Mouse (Mus musculus) forebrain, embryonic 13.5 days (tissue): ENCODE data around the gene Bcl6. TPM values are rescaled to one million over a fixed set of nuclear protein-coding genes. Genes with fewer than 3 reads are reported as not detected.
A peak's percentile ranks its signal among the peaks of the same experiment; 100 is the strongest.

ENCODE experiments used
- ATAC-seq: fragments of 200-750 bp; cut with Nextera tagmentation; 2 replicates; pipeline ENCODE4 v1.8.0; 2017
- H3K27ac ChIP-seq: fragments of 300-500 bp; sonication (generic); 2 replicates; pipeline ENCODE4 v1.5.1; 2015; ENCODE audit warnings: inconsistent platforms, mild to moderate bottlenecking, moderate library complexity
- H3K27me3 ChIP-seq: fragments of 300-500 bp; sonication (generic); 2 replicates; pipeline ENCODE4 v1.6.1; 2015; ENCODE audit warnings: mild to moderate bottlenecking, inconsistent platforms
- H3K36me3 ChIP-seq: fragments of 300-500 bp; sonication (generic); 2 replicates; pipeline ENCODE4 v1.6.1; 2015; ENCODE audit warnings: mild to moderate bottlenecking, inconsistent platforms; ENCODE audit not compliant: poor library complexity, severe bottlenecking
- H3K4me1 ChIP-seq: fragments of 300-500 bp; sonication (generic); 2 replicates; pipeline ENCODE4 v1.6.1; 2015; ENCODE audit warnings: inconsistent platforms
- H3K4me2 ChIP-seq: fragments of 300-500 bp; sonication (generic); 2 replicates; pipeline ENCODE4 v1.6.1; 2015; ENCODE audit warnings: inconsistent platforms, mild to moderate bottlenecking, moderate library complexity
- H3K4me3 ChIP-seq: fragments of 300-500 bp; sonication (generic); 2 replicates; pipeline ENCODE4 v1.5.1; 2015; ENCODE audit warnings: mild to moderate bottlenecking, inconsistent platforms
- H3K9ac ChIP-seq: fragments of 300-500 bp; sonication (generic); 2 replicates; pipeline ENCODE4 v1.6.1; 2015; ENCODE audit warnings: mild to moderate bottlenecking, inconsistent platforms
- H3K9me3 ChIP-seq: fragments of 300-500 bp; sonication (generic); replicated peaks from 2 replicates; pipeline ENCODE4 v1.6.1; 2016; ENCODE audit warnings: inconsistent platforms
- WGBS: fragments of 180-500 bp; shearing (Covaris S2); methylation state at CpG from one replicate; pipeline ENCODE4 v1.1.7; 2015; 5-methylcytosine and 5-hydroxymethylcytosine counted together
- polyA plus RNA-seq: library from polyadenylated mRNA; unstranded; fragments of >200 nt; fragmentation: Nextera tagmentation; extraction: Ambion mirVana; gene quantifications from 2 replicates; pipeline ENCODE4 v1.2.1, GENCODE M21; 2015

Bcl6 gene
- 0.81 and 0.84 TPM in 2 replicates for polyA plus RNA-seq

DNA sequence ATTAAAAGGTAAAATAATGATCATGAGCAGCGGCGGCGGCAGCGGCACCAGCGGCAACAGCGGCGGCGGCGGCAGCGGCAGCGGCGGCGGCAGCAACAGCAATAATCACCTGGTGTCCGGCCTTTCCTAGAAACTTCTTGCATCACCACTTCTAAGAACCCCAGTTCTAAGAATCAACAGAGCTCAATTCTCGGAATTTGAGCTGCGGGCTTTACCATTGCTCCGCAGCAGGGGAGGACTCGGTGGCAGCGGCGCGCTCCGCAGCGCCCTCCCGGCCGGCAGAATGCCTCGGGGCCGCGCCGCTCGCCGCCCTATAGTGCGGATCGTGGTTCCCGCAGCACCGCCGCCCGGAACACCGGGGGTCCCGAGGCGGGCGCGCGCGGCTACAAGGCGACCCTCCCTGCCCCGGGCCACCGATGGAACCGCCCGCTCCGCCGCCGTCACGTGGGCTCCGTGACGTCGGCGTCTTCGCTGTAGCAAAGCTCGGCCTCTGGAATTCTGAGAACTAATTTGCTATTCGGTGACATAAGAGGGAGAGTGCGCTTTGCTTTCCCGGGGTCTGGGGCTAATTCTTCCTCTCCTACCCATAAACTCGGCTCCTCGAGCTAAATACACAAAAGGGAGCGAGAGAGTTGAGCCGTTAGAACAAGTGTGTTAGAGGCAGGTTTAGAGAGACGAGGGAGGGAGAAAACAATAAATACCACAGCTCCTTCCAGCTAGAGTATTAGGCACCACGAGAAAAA is at the start of gene Bcl6, which contains the start of gene Gm37419:
Gene Bcl6 (minus strand): TSS at position 387 of the 743 bp plus-strand sequence.
Gene Gm37419 (plus strand): TSS at position 17 of the 743 bp plus-strand sequence.
- Histone ChIP-seq H3K4me2 (peak within 1 kb of the TSS; percentile 88), H3K4me3 (peak within 1 kb of the TSS; percentile 74), H3K4me1 (peaks cover 49% of the 10 kb centered on the region), H3K9me3 (no peaks in the 10 kb centered on the region), H3K27me3 (peaks cover 27% of the 10 kb centered on the region), H3K36me3 (no peaks in the 10 kb centered on the region), H3K9ac (peak within 1 kb of the TSS; percentile 91), H3K27ac (peak within 1 kb of the TSS; percentile 98)
- WGBS: under 1% methylated on average over 68 of the region's 68 CpGs
- peak; percentile 90 for ATAC-seq

DNA sequence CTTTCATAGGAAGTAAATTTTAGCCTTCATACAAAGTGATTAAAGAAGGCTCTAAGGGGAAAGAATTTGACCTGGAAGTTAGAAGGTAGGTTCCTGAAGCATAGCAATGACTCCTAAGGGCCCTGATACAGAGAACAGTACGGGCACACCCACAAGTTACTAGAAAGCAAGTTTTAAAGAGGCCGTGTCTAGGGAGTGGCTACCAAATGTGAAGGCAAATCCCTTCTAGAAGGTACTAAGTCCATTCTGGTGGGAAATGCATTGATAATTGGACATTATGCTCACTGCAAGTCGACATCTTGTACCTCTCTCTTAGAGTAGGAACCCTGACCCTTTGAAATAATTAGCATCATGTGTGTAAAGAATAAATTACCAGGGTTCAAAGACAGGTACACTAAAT is 47.7 kb upstream of the Bcl6 start:
- Histone ChIP-seq H3K27ac (no peak overlapping the region), H3K4me1 (no peaks in the 10 kb centered on the region), H3K9me3 (no peaks in the 10 kb centered on the region), H3K27me3 (no peaks in the 10 kb centered on the region), H3K36me3 (no peaks in the 10 kb centered on the region), H3K4me3 (no peak overlapping the region), H3K4me2 (no peak overlapping the region), H3K9ac (no peak overlapping the region)
- WGBS: 94% methylated on average over 3 of the region's 3 CpGs
- ATAC-seq: no peak

DNA sequence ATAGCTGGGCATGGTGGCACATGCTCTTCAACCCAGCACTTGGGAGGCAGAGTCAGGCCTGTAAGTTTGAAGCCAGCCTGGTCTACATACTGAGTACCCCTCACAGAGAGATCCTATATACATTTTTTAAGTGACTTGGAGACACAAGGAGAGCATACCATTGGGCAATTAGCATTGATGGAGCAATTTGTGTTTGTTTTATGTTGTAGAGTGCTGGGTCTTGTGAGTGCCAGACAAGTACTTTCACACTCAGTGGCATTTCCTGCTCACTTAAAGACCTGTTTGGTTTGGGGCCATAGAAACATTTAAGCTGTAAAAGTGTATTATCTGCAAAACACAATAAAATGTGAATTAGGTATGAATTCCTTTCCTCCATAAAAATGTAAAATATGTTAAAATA is 47.1 kb upstream of the Bcl6 start:
- no peak overlapping the region for H3K9ac ChIP-seq
- H3K27ac ChIP-seq: no peak overlapping the region
- H3K36me3 ChIP-seq: no peaks in the 10 kb centered on the region
- ATAC-seq: no peak
- H3K4me3 ChIP-seq: no peak overlapping the region
- H3K4me2 ChIP-seq: no peak overlapping the region
- H3K27me3 ChIP-seq: no peaks in the 10 kb centered on the region
- H3K9me3 ChIP-seq: no peaks in the 10 kb centered on the region
- no peaks in the 10 kb centered on the region for H3K4me1 ChIP-seq

DNA sequence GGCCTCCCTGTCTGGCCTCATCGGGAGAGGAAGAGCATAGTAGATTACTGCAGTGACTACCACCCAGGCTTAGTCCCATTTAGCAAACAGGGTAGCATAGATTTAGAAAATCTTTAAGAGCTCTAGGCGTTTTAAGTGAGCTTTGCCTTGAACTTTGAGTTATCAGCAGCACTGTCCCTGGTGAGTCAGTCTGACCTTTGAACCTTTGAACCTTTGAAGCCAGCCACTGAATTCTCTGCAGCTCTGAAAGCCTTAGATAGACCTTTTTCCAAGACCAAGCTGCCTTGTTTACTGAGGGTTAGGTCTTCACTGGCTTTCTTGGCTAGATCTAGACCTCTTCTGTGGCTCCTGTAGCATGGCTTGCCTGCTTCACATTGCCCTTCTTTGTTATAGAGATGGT is 45.8 kb upstream of the Bcl6 start:
- Histone ChIP-seq H3K4me2 (no peak overlapping the region), H3K27ac (no peak overlapping the region), H3K36me3 (no peaks in the 10 kb centered on the region), H3K9me3 (no peaks in the 10 kb centered on the region), H3K27me3 (no peaks in the 10 kb centered on the region), H3K4me1 (no peaks in the 10 kb centered on the region), H3K4me3 (no peak overlapping the region), H3K9ac (no peak overlapping the region)
- no peak for ATAC-seq
- 71% methylated on average over 2 of the region's 2 CpGs for WGBS

DNA sequence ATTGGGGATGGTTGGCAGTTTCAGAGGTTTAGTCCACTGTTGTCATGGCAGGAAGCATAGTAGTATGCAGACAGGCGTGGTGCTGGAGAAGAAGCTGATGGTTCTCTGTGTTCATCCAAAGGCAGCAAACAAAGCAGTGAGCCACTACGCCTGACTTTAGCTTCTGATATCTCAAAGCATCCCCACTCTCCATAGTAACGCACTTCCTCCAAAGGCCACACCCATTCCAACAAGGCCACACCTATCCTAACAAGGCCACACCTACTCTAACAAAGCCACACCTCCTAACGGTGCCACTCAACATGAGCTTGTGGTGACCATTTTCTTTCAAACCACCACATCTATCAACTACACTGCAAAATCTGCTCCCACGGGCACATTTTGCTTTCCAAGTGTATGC is 44.6 kb upstream of the Bcl6 start:
- Histone ChIP-seq H3K9me3 (no peaks in the 10 kb centered on the region), H3K4me1 (no peaks in the 10 kb centered on the region), H3K9ac (no peak overlapping the region), H3K4me2 (no peak overlapping the region), H3K36me3 (no peaks in the 10 kb centered on the region), H3K27ac (no peak overlapping the region), H3K27me3 (no peaks in the 10 kb centered on the region), H3K4me3 (no peak overlapping the region)
- no peak for ATAC-seq
- 94% methylated on average over 5 of the region's 5 CpGs for WGBS

DNA sequence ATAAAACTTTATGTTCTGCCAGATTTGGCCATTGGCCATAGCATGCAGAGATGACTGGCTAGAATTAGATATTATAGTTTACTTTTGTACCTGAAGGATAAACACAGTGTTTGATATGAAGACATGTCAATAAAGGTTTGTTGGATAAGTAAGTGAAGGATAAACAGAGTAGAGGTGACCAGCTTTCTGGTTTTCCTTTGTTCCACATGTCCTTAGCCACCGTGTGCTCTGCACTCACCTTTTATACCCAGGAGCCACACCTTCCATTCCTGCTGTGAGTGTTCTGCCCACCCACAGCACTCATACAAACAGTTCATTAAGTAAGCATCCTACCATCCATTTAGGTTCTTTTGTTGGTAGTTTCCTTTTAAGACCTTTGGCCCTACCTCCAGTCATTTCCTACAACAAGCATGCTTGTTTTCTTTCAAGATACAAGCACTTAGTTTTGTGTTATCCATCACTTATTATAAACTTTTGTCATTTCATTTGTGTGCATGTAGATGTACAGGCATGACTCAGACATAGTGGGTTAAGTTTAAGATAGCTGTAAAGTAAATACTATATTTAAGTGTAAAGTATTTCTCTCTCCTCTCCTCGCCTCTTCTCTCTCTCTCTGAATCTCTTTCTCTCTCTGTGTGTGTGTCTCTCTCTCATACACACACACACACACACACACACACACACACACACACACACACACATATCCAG is 41.5 kb upstream of the Bcl6 start:
- WGBS: 43% methylated on average over 2 of the region's 2 CpGs
- ATAC-seq: no peak
- Histone ChIP-seq H3K4me1 (peaks cover 3% of the 10 kb centered on the region; the same call in 1 of the 2 replicates), H3K27ac (no peak overlapping the region), H3K4me2 (no peak overlapping the region), H3K36me3 (no peaks in the 10 kb centered on the region), H3K4me3 (no peak overlapping the region), H3K9me3 (no peaks in the 10 kb centered on the region), H3K9ac (no peak overlapping the region), H3K27me3 (no peaks in the 10 kb centered on the region)

DNA sequence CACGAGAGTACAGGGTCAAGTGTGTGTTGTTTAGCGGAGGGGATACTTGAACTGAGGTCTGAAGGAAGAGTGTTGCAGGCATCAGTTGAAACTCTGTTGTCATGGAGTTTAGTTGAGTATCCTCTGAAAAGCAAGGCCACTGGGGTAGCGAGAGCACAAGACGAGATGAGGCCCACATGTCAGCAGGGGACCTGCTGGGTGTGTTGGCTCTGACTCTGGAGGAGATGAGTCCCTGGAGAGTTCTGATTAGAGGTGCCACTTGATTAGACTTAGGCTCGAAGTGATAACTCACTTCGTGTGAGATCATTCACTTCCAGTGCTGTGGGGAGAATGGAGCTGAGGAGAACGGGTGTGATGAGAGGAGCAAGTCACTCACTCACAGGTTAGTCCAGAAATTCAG is 36.8 kb upstream of the Bcl6 start:
- H3K4me3 ChIP-seq: no peak overlapping the region
- no peak for ATAC-seq
- peaks cover 3% of the 10 kb centered on the region; the same call in 1 of the 2 replicates for H3K4me1 ChIP-seq
- no peak overlapping the region for H3K4me2 ChIP-seq
- H3K27ac ChIP-seq: no peak overlapping the region
- no peaks in the 10 kb centered on the region for H3K36me3 ChIP-seq
- no peaks in the 10 kb centered on the region for H3K27me3 ChIP-seq
- H3K9me3 ChIP-seq: no peaks in the 10 kb centered on the region
- WGBS: 69% methylated on average over 7 of the region's 7 CpGs
- no peak overlapping the region for H3K9ac ChIP-seq

DNA sequence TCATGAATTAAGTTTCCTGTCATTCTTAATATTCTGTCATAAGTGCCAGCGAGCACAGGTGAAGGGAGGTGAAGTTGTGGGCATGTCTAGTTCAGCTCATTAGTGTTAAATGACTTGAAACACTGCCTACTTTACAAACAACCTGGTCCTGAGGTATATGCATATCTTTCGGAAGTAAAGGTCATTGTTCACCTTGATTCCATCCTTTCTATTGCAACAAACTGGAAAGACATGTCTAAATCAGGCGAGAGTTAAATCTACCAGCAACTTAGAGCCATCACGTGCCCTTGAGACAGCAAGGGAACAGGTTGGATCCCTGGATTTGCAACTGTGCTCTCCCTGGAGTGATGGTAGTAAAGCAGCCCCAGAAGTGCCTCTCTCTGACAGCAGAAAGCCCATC is 34.0 kb upstream of the Bcl6 start:
- WGBS: 88% methylated on average over 4 of the region's 4 CpGs
- Histone ChIP-seq H3K4me3 (no peak overlapping the region), H3K9ac (no peak overlapping the region), H3K27ac (no peak overlapping the region), H3K36me3 (no peaks in the 10 kb centered on the region), H3K4me2 (no peak overlapping the region), H3K27me3 (no peaks in the 10 kb centered on the region), H3K9me3 (no peaks in the 10 kb centered on the region), H3K4me1 (peaks cover 3% of the 10 kb centered on the region; the same call in 1 of the 2 replicates)
- no peak for ATAC-seq

DNA sequence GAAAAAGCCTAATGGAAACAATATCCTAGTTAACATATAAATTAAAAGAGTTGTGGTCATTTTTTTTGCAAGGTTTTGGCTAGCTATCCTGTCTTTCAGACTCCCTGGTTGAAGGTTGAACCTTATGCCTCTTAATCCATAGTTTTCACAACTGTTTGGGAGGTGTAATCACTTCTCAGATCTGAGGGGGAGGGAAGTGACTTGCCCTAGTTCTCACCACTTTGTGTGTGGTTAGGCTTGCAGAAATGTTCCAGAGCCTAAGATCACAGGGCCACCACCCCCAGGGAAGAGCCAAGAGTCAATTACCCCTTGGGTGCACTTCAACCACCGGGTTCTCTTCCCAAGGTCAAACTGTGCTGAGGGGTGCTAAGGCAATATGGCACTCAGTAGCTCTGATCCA is 33.1 kb upstream of the Bcl6 start:
- Histone ChIP-seq H3K4me2 (no peak overlapping the region), H3K27me3 (no peaks in the 10 kb centered on the region), H3K36me3 (no peaks in the 10 kb centered on the region), H3K27ac (no peak overlapping the region), H3K9me3 (no peaks in the 10 kb centered on the region), H3K4me1 (peaks cover 3% of the 10 kb centered on the region; the same call in 1 of the 2 replicates), H3K9ac (no peak overlapping the region), H3K4me3 (no peak overlapping the region)
- ATAC-seq: no peak
- 86% methylated on average over 1 of the region's 1 CpGs for WGBS

DNA sequence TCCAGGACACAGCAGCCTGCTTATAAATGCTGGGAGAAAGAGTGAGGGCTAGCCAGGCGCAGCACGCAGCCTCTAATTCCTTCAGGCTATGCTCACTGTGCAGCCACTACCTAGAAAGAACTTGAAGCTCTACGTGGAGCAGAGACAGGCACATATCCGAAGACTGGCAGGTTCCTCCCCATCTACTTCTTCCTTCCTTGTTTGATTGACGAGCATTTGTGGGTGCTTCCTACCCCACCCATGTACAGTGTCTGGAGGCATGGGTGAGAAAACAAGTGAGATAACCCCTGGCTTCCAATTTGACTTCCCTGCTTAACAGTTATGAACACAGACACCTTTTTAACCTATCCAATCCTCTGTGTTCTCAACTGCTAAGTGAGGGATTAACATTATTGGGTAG is 28.1 kb upstream of the Bcl6 start:
- no peak for ATAC-seq
- H3K4me2 ChIP-seq: no peak overlapping the region
- no peaks in the 10 kb centered on the region for H3K27me3 ChIP-seq
- 78% methylated on average over 5 of the region's 5 CpGs for WGBS
- no peak overlapping the region for H3K27ac ChIP-seq
- no peaks in the 10 kb centered on the region for H3K9me3 ChIP-seq
- no peak overlapping the region for H3K9ac ChIP-seq
- H3K4me3 ChIP-seq: no peak overlapping the region
- no peaks in the 10 kb centered on the region for H3K4me1 ChIP-seq
- no peaks in the 10 kb centered on the region for H3K36me3 ChIP-seq

DNA sequence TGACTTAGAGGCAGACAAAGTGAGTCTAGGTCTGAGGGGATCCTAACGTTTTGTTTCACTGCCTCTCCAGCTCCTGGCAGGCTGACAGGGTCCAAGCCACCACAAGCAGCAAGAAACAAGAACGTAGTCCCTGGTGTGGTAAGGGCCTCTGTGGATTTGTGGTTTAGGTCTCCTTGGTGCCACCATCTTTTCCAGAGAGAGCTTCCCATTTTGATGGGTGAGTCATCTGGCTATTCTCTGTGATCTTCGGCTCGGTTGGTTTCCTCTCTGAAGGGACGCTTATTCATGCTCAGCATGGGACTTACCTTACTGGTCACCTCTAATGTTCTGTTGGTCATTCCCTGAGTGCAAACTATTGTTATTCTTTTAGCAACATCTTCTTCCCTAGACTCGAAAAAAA is 27.6 kb upstream of the Bcl6 start:
- WGBS: 57% methylated on average over 6 of the region's 6 CpGs
- Histone ChIP-seq H3K4me3 (no peak overlapping the region), H3K4me1 (no peaks in the 10 kb centered on the region), H3K27ac (no peak overlapping the region), H3K9me3 (no peaks in the 10 kb centered on the region), H3K9ac (no peak overlapping the region), H3K27me3 (no peaks in the 10 kb centered on the region), H3K4me2 (no peak overlapping the region), H3K36me3 (no peaks in the 10 kb centered on the region)
- ATAC-seq: no peak

DNA sequence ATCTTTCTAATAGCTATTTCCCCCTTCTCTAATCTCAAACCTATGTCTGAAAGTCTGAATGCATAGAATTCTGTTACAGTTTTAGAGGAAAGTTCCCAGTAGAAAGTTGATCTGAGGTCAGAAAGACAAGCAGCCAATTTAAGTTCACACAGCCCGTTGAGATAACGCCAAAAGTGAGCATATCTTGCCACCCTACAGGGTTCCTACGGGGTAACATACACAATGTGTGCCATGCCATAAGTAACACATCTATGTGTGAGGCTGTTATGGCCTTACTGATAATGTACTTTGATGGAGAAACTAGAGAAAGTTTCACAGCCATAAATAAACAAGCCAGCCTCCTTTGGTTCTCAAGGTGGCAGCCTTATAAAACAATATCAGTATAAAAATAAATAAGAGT is 25.7 kb upstream of the Bcl6 start:
- no peak for ATAC-seq
- H3K4me1 ChIP-seq: no peaks in the 10 kb centered on the region
- no peak overlapping the region for H3K27ac ChIP-seq
- H3K4me3 ChIP-seq: no peak overlapping the region
- no peak overlapping the region for H3K9ac ChIP-seq
- no peaks in the 10 kb centered on the region for H3K36me3 ChIP-seq
- no peaks in the 10 kb centered on the region for H3K27me3 ChIP-seq
- H3K4me2 ChIP-seq: no peak overlapping the region
- 90% methylated on average over 3 of the region's 3 CpGs for WGBS
- no peaks in the 10 kb centered on the region for H3K9me3 ChIP-seq
